Mouse (Mus musculus) spleen, postnatal 14 days (tissue): Measurements from ENCODE around the gene Fgr.
A peak's percentile ranks its signal among the peaks of the same experiment; 100 is the strongest.
"Not testable (repeated sequence)": the region's sequence is repeated elsewhere in the genome, so short reads cannot be mapped to it uniquely, and the experiment has no call there.

Source experiments
- DNase-seq, 2 experiments: peaks; one replicate each; pipeline ENCODE4 v3.0.0; 2021 to 2022; ENCODE audit warnings: low spot score in 2 of 2

Gene Fgr

GRCm38 (mm10) chr4:132983664-132984512 lies 10.0 kb downstream of the Fgr start:
- DNase-seq: no peak

GRCm38 (mm10) chr4:132988581-132989355 lies 14.9 kb downstream of the Fgr start:
- DNase-seq: no peak

GRCm38 (mm10) chr4:132993553-132993952 lies 19.7 kb downstream of the Fgr start:
- no peak for DNase-seq

GRCm38 (mm10) chr4:132997469-132998237 lies 23.8 kb downstream of the Fgr start:
- no peak for DNase-seq

GRCm38 (mm10) chr4:133002896-133003295 lies 29.0 kb downstream of the Fgr start:
- DNase-seq: no peak

GRCm38 (mm10) chr4:133003316-133004018 lies 29.6 kb downstream of the Fgr start:
- no peak for DNase-seq

GRCm38 (mm10) chr4:133005233-133005632 lies 31.3 kb downstream of the Fgr start:
- peak in 1 of 2 experiments; percentile 67 for DNase-seq

GRCm38 (mm10) chr4:133005885-133006451 lies 32.1 kb downstream of the Fgr start:
- DNase-seq: not testable (repeated sequence)

- DNase-seq: no peak
These were observed 33.9 kb downstream of the Fgr start for GRCm38 (mm10) chr4:133007513-133008380.

- DNase-seq: peak; percentile 38 to 61
These were observed 35.2 kb downstream of the Fgr start for GRCm38 (mm10) chr4:133009131-133009530.

GRCm38 (mm10) chr4:133009676-133010075 lies 35.8 kb downstream of the Fgr start:
- DNase-seq: no peak

GRCm38 (mm10) chr4:133010611-133011010 lies 36.7 kb downstream of the Fgr start:
- DNase-seq: no peak

GRCm38 (mm10) chr4:133011028-133011820 lies 37.3 kb downstream of the Fgr start, which contains the start of gene Ahdc1:
TSS of gene Ahdc1 (plus strand) at chr4:133011260.
- peak; percentile 80 to 90 for DNase-seq

- DNase-seq: peak in 1 of 2 experiments; percentile 44
These were observed 38.2 kb downstream of the Fgr start for GRCm38 (mm10) chr4:133011821-133012775.

GRCm38 (mm10) chr4:133012776-133013265 lies 38.9 kb downstream of the Fgr start:
- DNase-seq: no peak

GRCm38 (mm10) chr4:133013266-133013891 lies 39.5 kb downstream of the Fgr start:
- peak in 1 of 2 experiments; percentile 21 for DNase-seq

- no peak for DNase-seq
These were observed 40.2 kb downstream of the Fgr start for GRCm38 (mm10) chr4:133014088-133014487.
